Mouse (Mus musculus): ENCODE data around the gene Rnf114. TPM values are rescaled to one million over a fixed set of nuclear protein-coding genes. Genes with fewer than 3 reads are reported as not detected.

Gene Rnf114
- total RNA-seq, 4 experiments from 2014 or later: 52.1 to 56.4 (median 52.9) TPM

DNA sequence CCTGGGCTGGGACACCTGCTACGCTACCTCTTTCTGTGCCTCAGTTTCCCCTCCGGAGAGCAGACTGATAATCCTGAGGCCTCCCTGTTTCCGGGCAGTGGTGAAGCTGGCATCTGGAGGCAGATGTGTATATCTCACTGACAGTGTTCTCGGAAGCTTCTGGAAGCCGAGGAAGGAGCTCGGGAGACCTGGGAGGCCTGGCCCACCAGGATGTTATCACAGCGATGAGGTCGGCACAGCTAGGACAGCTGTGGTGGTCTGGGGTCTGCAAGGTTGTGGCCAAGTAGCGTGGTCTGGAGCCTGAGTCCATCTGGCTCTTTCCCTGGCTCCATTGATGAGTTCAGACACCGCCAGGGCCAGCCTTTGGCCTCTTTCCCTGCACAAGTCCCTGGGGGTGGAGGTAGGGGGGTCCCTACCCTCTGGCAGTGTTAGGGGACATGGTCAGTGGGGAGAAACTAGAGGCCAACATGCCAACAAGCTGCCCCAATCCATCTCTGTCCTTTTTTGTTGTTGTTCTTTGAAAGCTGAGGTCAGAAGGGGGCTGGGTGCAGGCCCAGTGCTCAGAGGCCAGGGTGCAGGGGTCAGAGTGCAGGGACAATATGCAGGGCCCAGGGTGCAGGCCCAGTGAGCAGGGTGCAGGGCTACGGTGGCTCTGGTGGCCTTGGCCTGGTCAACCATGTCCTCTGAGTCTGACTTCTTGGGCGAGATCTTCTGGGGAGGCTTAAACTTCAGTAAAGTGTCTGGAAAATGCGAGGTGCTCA, 72.3 kb downstream of the Rnf114 start:
- no peak for DNase-seq (ENCODE audit: low spot score in 2 of 2)

DNA sequence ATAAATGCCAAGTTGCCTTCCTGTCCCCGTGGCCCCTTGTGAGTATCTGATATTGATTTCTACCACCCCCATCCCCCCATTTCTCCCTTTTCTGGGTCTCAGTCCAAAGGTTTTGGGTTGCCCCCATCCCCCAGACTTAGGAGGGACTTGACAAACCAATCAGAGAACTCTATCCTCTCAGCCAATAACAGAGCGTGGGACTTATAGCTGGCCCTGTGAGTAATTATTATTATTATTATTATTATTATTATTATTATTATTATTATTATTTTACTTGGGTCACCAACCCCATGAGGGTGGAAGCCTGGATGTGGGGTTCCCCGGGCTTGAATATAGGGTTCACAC, 72.8 kb downstream of the Rnf114 start:
- DNase-seq (ENCODE audit: low spot score in 2 of 2): no peak

DNA sequence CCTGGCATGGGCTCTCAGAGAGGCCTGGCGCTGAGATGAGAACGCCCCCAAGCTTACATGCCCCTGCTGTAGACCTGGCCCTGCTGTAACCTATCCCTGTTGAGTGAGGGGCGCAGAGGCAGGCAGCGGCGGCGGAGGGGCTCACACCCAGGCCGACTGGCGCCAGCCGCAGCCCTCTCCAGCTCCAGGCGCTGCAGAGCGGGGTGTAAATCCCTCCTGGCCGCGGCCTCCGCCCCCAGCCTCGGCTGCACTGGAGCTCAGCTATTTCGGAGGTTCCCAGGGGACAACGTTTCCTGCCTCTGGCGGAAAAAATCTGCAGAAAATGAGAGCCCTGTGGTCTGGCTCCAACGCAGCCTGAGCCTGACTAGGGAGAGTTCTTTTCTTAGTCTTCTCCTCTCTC, 73.2 kb downstream of the Rnf114 start:
- DNase-seq (ENCODE audit: low spot score in 2 of 2): no peak

Other genes with a start within 250 kb of the Rnf114 start
- gene B4galt5, start 143.5 kb upstream of the Rnf114 start, total RNA-seq (2022): 10 to 100 TPM; 34.6 to 43.0 (median 39.7) TPM
- 10 to 100 TPM; 31.5 to 39.0 (median 35.7) TPM for gene Slc9a8, start 70.9 kb upstream of the Rnf114 start, total RNA-seq (2022)
- gene Spata2, start 242 bp downstream of the Rnf114 start, total RNA-seq (2022): 10 to 100 TPM; 70.1 to 86.1 (median 77.0) TPM
- 1 to 10 TPM in 1 of 4 experiments, under 1 TPM in 3; 0.28 to 1.1 (median 0.53) TPM for gene Snai1, start 45.5 kb downstream of the Rnf114 start, total RNA-seq (2022)
- 100 to 1,000 TPM; 196 to 224 (median 216) TPM for gene Ube2v1, start 139.4 kb downstream of the Rnf114 start, total RNA-seq (2022)
- 10 to 100 TPM; 35.0 to 46.6 (median 40.9) TPM for gene Gm20431, start 168.9 kb downstream of the Rnf114 start, total RNA-seq (2022)
- gene Cebpb, start 196.3 kb downstream of the Rnf114 start, total RNA-seq (2022): 10 to 100 TPM; 21.3 to 37.2 (median 25.6) TPM
- 10 to 100 TPM; 44.5 to 47.5 (median 46.8) TPM for gene Tmem189, start 197.2 kb downstream of the Rnf114 start, total RNA-seq (2022)